Mouse (Mus musculus): Measurements from ENCODE around the gene Cd200r3. TPM values are rescaled to one million over a fixed set of nuclear protein-coding genes. Genes with fewer than 3 reads are reported as not detected.

Cd200r3 gene
- not detected for total RNA-seq (2021)
- long read RNA-seq, experiment 1, result 0 reads
- long read RNA-seq, experiment 2, result 0 reads

- no peak for DNase-seq
Observed at GRCm38 (mm10) chr16:44943468-44943867, at the start of gene Cd200r3. TSS of gene Cd200r3 (plus strand) at chr16:44943678.

GRCm38 (mm10) chr16:44932016-44932415 is 11.5 kb upstream of the Cd200r3 start:
- DNase-seq, result no peak

GRCm38 (mm10) chr16:44951360-44952114 is 8.1 kb downstream of the Cd200r3 start:
- no peak for DNase-seq

GRCm38 (mm10) chr16:44962296-44962695 is 18.8 kb downstream of the Cd200r3 start:
- DNase-seq, result no peak

DNA sequence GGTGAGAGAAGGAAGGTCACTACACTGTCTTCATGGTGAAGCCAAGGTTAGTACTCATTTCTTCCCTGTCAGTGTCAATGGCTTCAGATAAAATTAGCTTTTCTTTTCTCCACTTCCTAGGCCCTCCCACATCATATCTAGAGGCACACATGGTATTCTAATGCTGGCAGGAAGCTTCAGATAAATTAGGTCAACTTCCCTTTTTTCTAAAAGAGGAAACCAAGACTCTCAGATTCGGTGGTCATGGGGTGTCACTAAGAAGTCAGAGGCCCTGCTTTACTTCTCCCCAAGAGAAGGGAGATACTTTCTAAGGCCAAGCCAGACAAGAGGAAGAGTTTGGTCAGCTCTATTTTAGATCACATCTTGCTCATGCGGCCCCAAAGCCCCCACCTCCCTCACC is 19.3 kb downstream of the Cd200r3 start:
- peak; percentile 31 to 62 for DNase-seq

- no peak for DNase-seq
Observed at GRCm38 (mm10) chr16:44964526-44965374, 21.3 kb downstream of the Cd200r3 start.

- peak in 1 of 2 experiments; percentile 29 for DNase-seq
Observed at GRCm38 (mm10) chr16:44965428-44965827, 21.9 kb downstream of the Cd200r3 start.

GRCm38 (mm10) chr16:44965890-44966289 is 22.4 kb downstream of the Cd200r3 start:
- DNase-seq, result peak; percentile 22 to 41

DNA sequence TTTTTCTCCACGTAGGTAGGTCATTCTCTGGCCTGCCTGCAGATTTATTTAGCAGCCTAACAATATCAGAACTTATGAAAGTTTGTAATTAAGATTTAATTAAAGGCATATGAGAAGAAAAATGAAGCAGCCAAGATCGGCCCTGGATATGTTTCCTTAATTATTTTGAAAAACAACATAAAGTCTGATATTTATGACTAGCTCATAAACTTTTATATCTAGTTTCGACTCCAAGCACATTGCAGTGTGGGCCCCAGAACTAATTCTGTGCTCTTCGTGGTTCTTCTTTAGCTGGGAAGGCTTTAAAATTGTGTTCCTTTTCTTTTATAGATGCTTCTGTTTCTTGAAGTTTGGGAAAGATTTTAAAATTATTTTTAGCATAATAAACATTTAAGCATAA is 23.4 kb downstream of the Cd200r3 start:
- DNase-seq, result no peak

DNA sequence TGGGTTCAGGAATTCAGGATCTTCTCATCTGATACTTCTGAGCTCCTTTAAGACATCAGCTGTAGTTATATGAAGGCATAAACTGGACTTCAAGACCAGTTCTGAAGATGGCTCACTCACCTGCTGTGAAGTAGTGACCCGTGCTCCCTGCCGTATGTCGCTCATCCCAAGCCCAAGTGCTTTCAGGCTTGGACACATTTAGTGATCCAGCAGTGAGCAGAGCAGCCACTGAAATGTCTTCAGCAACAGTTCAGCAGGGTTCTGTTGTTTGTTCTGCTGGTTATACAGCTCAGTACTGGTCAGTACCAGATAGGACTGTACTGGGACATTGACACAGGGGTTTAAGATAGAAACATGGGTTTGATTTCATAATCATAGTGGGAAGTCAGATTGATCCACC is 24.6 kb downstream of the Cd200r3 start:
- no peak for DNase-seq

DNA sequence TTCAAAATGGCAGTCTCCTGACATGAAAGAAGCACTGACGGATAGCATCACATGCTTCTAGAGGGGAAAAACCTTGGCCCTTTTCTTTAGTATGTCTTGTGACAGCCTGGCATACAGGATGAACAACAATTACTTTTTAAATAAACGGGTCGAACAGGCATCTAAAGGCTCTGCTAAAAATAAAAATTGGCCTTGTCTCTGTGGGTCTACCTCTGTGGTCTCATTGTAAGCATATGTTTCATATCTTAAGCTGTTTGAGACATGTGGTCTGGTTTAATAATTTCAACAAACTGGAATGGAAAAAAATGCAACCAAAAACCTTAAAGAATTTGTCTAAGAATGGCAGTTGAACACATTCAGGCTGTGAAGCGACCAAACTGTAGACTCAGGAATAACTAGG is 27.4 kb downstream of the Cd200r3 start:
- no peak for DNase-seq

- no peak for DNase-seq
Observed at GRCm38 (mm10) chr16:44974042-44974441, 30.6 kb downstream of the Cd200r3 start.

- no peak for DNase-seq
Observed at GRCm38 (mm10) chr16:44976081-44976480, 32.6 kb downstream of the Cd200r3 start.

GRCm38 (mm10) chr16:44976892-44977633 is 33.6 kb downstream of the Cd200r3 start:
- no peak for DNase-seq

DNA sequence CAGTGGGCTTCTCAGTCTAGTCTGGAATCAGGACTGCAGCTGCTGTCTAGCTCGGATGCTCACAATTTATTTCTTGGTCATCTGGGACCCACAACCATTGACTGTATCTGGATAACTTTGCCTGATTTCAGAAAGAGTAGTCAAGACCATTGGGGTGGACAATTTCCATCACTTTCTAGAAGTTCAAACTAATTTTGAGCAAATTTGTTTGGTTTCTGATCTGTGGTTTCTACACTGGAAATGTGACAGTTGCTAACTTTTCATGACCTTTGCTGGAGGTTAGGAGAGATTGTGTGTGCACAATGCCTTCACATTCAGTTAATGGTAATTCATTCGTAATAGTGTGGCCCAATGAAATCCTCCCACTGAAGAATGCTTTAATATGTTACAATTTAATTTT is 34.7 kb downstream of the Cd200r3 start:
- no peak for DNase-seq

DNA sequence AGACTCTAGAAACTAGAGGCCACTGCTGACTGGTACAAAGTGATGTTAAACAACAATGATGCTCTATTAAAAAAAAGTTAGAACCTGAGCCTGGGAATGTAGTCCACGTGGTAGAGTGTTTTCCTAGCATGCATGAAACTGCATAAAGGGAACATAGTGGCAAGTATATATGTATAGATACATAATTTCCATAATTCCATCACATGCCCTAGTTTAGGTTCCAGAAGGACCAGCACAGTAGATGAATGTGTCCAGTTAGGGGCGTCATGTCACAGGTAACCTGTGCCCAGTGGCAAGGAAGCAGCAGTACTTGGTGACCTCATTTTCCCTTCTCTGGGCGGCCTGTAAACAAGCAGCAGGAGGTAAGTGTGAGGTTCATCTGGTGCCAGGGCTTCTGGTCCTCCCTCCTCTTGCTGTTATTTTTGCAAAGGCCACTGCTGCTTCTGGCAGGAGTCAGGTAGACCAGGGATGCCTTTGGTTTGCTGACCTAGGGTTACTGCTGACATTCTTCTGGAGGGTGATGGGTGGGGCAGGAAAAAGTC is 35.9 kb downstream of the Cd200r3 start:
- DNase-seq, result no peak

- DNase-seq, result no peak
Observed at GRCm38 (mm10) chr16:44982972-44983371, 39.5 kb downstream of the Cd200r3 start.

GRCm38 (mm10) chr16:44983379-44984060 is 40.0 kb downstream of the Cd200r3 start:
- no peak for DNase-seq

DNA sequence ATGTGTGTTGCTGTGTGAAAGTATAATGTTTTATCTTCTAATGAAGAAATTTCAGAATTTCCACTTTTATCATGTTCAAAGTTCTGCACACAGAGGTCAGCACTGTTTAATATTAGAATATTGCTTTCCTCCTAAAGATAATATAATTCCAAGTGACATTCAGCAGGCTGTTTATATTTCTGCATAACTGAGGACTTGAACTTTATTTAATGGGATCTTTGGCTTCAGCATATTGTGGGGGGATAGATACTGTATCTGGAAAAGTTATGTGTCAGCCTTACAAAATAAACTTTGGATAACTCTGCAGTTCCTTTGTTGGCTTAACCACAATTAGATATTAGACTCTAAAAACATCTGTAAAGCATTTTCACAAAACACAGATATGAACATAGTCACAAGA is 40.6 kb downstream of the Cd200r3 start:
- DNase-seq, result no peak

DNA sequence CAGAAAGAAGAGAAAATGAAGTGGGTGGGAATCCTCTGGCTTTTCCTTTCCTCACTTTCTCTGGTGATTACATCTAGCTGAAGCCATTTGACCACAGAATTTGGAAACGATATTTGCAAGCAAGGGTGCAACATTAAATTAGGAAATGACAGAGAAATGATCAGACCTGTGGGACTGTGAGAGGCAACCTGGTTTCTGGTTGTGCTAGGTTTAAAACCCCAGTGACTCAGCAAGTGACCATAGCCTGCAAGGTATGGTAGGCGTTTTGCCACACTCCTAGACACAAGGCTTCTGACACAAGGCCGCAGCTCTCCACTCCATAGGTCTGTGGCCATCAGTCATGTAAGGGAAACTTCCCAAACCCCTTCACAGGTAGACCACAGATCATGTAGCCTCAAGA is 41.4 kb downstream of the Cd200r3 start:
- no peak for DNase-seq

- DNase-seq, result no peak
Observed at GRCm38 (mm10) chr16:44986029-44986428, 42.6 kb downstream of the Cd200r3 start.

Measured in heart, adult 18-20 months (tissue).